Mouse (Mus musculus) kidney, embryonic 14.5 days (tissue): ENCODE measurements around the gene Bag2. TPM values are rescaled to one million over a fixed set of nuclear protein-coding genes. Genes with fewer than 3 reads are reported as not detected.

Experiments used
- ATAC-seq: fragments of 200-750 bp; cut with Nextera tagmentation; 2 replicates; pipeline ENCODE4 v1.8.0; 2017; ENCODE audit warnings: moderate number of reproducible peaks, mild to moderate bottlenecking, moderate TSS enrichment, moderate library complexity; ENCODE audit not compliant: low FRiP score, low TSS enrichment
- H3K27ac ChIP-seq: fragments of 300-500 bp; sonication (generic); 2 replicates; pipeline ENCODE4 v1.5.1; 2014; ENCODE audit warnings: low read depth, mild to moderate bottlenecking, low read length, moderate library complexity, mixed read lengths
- H3K27me3 ChIP-seq: fragments of 300-500 bp; sonication (generic); 2 replicates; pipeline ENCODE4 v1.6.1; 2014; ENCODE audit warnings: mild to moderate bottlenecking, low read length; ENCODE audit not compliant: control insufficient read depth, insufficient read depth
- H3K36me3 ChIP-seq: fragments of 300-500 bp; sonication (generic); 2 replicates; pipeline ENCODE4 v1.6.1; 2014; ENCODE audit warnings: low read length, mixed read lengths; ENCODE audit not compliant: control insufficient read depth, insufficient read depth
- H3K4me1 ChIP-seq: fragments of 300-500 bp; sonication (generic); 2 replicates; pipeline ENCODE4 v1.6.1; 2014; ENCODE audit warnings: low read length, mixed read lengths; ENCODE audit not compliant: control insufficient read depth, insufficient read depth
- H3K4me2 ChIP-seq: fragments of 300-500 bp; sonication (generic); replicated peaks from 2 replicates; pipeline ENCODE4 v1.6.1; 2014; ENCODE audit warnings: low read depth, mild to moderate bottlenecking, low read length
- H3K4me3 ChIP-seq: fragments of 300-500 bp; sonication (generic); 2 replicates; pipeline ENCODE4 v1.5.1; 2014; ENCODE audit warnings: mild to moderate bottlenecking, low read length
- H3K9ac ChIP-seq: fragments of 300-500 bp; sonication (generic); 2 replicates; pipeline ENCODE4 v1.6.1; 2014; ENCODE audit warnings: low read depth, mild to moderate bottlenecking, low read length, moderate library complexity
- H3K9me3 ChIP-seq: fragments of 300-500 bp; sonication (generic); 2 replicates; pipeline ENCODE4 v1.6.1; 2016; ENCODE audit warnings: low read length; ENCODE audit not compliant: control insufficient read depth
- WGBS: fragments of 180-500 bp; shearing (Covaris S2); extraction: QIAGEN DNeasy Blood & Tissue Kit; methylation state at CpG from one replicate; pipeline ENCODE4 v1.1.7; 2014; 5-methylcytosine and 5-hydroxymethylcytosine counted together
- polyA plus RNA-seq: library from polyadenylated mRNA; unstranded; fragments of >200 nt; fragmentation: Nextera tagmentation; extraction: Ambion mirVana; gene quantifications from 2 replicates; pipeline ENCODE4 v1.2.1, GENCODE M21; 2014

Gene Bag2
- polyA plus RNA-seq, 1 experiment from 2014 or later: 87.5 TPM

DNA sequence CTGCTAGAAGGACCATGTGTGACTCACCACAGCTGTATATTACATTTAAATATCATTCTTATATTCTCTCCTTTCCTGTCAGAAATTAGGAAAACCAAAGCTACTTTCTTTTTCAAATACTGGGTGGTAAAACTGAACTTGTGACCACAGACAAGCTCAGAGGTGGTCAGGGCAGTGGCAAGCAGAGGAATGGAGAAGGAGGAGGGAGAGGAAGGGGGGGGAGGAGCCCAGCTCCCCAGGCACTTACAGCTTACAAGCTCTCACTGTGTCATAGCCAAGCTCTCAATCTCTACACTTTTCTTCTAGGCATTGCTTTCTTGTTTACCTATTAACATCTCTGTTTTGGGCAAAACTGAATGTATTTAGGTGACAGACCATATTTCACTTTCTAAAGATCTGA is 11.2 kb upstream of the Bag2 start:
- Histone ChIP-seq H3K9me3 (no peaks in the 10 kb centered on the region), H3K4me2 (no peak overlapping the region), H3K27ac (no peak overlapping the region), H3K4me3 (no peak overlapping the region), H3K4me1 (no peaks in the 10 kb centered on the region), H3K9ac (no peak overlapping the region), H3K27me3 (no peaks in the 10 kb centered on the region), H3K36me3 (peaks cover 44% of the 10 kb centered on the region)
- 0 out of 2 replicates have a peak, but pooled peaks have one; percentile 35 for ATAC-seq

DNA sequence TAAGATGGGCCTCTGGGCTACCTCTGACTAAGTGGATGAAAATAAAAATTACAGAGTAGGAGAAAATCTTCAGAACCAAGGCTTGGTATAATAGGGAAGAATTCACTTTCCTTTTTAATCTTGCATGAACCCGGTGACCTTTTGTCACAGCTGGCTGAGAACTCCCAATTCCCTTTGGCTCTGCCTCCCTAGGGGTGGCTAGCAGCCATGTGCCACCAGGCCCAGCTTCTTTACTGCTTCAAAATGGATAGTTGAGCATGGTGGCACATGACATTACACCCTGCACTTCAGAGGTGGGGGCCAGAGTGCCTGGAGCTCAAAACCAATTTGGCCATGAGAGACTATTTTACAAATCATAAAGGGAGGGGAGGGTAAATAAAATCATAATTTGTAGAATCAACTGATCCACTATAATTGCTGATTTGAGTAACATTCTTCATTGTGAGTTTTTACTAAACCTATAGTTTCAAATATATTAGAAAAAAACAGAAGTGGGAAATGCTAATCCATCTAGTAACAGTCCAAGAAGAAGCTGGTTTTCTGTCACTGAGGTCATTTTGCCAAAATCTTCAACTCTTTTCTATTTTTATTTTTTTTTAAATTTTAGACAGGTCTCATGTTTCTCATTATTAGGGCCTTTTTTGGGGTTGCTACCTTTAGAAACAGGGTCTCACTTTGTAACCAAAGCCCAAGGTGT is 10.6 kb upstream of the Bag2 start:
- Histone ChIP-seq H3K9me3 (no peaks in the 10 kb centered on the region), H3K9ac (no peak overlapping the region), H3K36me3 (peaks cover 44% of the 10 kb centered on the region), H3K4me2 (no peak overlapping the region), H3K4me1 (no peaks in the 10 kb centered on the region), H3K27me3 (no peaks in the 10 kb centered on the region), H3K4me3 (no peak overlapping the region), H3K27ac (no peak overlapping the region)
- 91% methylated on average over 1 of the region's 1 CpGs for WGBS
- ATAC-seq: no peak

DNA sequence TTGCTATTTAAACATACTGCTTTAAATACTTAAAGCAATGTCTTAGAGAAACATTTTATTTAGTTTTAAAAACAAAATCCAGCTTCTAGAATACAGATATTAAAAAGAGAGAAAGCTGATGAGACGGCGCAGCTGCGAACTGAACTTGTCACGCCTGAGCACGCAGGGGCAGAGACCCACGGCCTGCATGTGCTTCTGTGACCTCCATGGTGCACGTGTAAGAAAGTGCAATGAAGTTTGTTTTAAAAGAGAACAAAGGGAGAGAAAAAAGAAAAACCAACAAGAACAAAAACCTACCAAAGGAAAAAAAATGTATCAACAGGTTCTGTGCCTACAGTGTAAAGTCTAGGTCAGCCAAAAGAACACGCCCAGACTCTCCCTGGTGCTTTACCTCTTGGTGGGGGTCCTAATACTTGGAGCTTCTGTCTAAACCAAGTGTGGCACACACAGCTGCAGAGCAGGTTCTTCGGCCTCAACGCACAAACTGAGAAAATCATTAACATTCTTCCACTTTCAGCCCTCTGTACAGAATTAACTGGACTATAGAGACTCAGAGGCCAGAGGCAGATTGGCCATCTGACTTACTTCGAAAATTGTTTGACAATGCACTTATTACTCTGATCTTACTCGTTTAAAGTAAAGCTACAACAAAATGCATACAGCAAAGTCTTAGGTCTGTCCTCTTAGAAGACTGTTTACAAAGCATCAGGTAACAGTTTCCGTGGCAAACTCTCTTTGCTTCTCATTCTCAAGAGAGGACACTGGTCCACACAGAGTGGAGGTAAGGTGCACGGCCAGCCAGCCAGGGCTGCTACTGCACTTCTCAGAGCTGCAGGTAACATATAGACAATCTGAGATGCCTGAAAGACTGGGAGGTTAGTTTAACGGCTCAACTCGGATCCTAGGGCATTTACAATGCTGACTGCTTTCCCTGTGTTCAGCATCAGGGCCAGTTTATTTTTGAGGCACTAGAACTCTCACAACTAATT is 9.2 kb upstream of the Bag2 start:
- Histone ChIP-seq H3K27ac (peak overlapping the region; percentile 47; the same call in 1 of the 2 replicates), H3K4me1 (no peaks in the 10 kb centered on the region), H3K9ac (no peak overlapping the region), H3K4me3 (no peak overlapping the region), H3K4me2 (no peak overlapping the region), H3K9me3 (no peaks in the 10 kb centered on the region), H3K27me3 (no peaks in the 10 kb centered on the region), H3K36me3 (peaks cover 45% of the 10 kb centered on the region)
- WGBS: 72% methylated on average over 16 of the region's 16 CpGs
- no peak for ATAC-seq

DNA sequence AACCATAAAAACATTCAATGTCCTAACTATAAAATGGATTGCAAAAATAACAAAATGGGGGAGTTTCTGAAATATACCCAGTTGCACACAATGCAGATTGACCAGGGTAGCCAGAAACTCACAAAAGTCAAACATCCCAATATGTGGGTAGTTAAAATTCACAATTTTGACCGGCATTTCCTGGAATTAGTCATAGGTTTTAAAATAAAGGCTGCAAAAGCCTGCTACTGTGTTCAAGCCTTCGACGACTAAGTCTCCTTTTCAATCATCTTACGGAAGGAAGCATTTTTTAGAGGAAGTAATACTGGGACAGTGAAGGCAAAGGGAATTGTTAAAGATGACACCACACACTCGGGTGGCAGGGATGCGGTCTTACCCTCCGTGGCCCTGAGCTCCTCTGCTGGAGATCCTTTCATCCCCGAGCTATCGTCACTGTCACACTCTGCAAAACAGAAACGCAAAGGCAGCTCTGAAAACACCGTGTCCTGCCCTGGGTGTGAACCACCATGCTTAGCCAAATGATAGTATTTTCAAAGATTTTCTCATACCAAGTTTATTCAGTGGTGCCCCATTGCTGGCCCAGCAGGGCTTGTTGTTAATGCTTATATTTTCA is 8.0 kb upstream of the Bag2 start:
- H3K4me1 ChIP-seq: no peaks in the 10 kb centered on the region
- no peak overlapping the region for H3K4me2 ChIP-seq
- H3K36me3 ChIP-seq: peaks cover 39% of the 10 kb centered on the region
- 91% methylated on average over 11 of the region's 11 CpGs for WGBS
- ATAC-seq: no peak
- no peaks in the 10 kb centered on the region for H3K27me3 ChIP-seq
- no peak overlapping the region for H3K9ac ChIP-seq
- no peak overlapping the region for H3K27ac ChIP-seq
- no peak overlapping the region for H3K4me3 ChIP-seq
- H3K9me3 ChIP-seq: no peaks in the 10 kb centered on the region

DNA sequence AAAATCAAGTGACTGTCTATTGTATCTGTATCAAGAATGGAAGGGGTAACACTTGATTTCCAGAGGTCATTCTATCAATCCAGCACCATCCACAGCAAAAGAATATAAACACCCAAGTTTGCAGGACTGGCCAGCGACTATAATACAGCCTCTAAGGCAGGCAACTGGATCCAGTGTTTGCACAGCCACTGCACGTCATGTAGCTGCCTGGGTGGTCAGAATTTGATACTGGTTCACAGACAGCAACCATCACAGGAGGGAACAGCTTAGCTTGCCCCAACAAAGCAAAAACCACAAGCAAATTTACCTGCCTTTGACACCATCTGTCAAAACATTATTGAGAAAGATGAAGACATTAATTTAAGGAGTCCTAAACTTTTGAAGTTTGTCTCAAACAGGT is 6.2 kb upstream of the Bag2 start:
- no peak overlapping the region for H3K4me2 ChIP-seq
- no peak overlapping the region for H3K9ac ChIP-seq
- no peak overlapping the region for H3K4me3 ChIP-seq
- no peaks in the 10 kb centered on the region for H3K27me3 ChIP-seq
- H3K9me3 ChIP-seq: no peaks in the 10 kb centered on the region
- WGBS: 30% methylated on average over 2 of the region's 2 CpGs
- ATAC-seq: peak; percentile 45
- peaks cover 28% of the 10 kb centered on the region; the same call in 1 of the 2 replicates for H3K36me3 ChIP-seq
- 0 out of 2 replicates have a peak overlapping the region, but pooled peaks have one; percentile 26 for H3K27ac ChIP-seq
- H3K4me1 ChIP-seq: no peaks in the 10 kb centered on the region

DNA sequence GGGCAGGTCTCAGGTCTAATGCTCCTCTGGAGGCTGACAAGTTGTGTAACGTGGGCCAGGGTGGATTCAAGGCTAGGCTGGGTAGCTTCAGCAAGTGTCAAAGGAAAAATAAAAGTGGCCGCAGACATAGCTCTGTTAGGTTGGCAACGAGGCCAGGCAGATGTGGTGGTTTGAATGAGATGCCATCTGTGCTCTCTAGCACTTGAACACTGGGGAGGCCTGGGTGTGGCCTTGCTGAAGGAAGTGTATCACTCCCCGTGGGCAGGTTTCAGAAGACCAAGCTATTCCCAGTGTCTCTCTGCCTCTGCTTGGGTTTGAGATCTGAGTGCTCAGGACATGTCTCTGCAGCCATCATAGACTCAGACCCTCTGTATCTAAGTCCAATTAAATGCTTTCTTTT is 893 bp upstream of the Bag2 start:
- Histone ChIP-seq H3K9ac (no peak overlapping the region), H3K4me2 (no peak overlapping the region), H3K4me3 (no peak overlapping the region), H3K4me1 (0 out of 2 replicates have a peak, but pooled peaks cover 7% of the 10 kb centered on the region), H3K27me3 (no peaks in the 10 kb centered on the region), H3K27ac (no peak overlapping the region), H3K36me3 (peaks cover 18% of the 10 kb centered on the region; the same call in 1 of the 2 replicates), H3K9me3 (no peaks in the 10 kb centered on the region)
- ATAC-seq: no peak
- 40% methylated on average over 4 of the region's 4 CpGs for WGBS

DNA sequence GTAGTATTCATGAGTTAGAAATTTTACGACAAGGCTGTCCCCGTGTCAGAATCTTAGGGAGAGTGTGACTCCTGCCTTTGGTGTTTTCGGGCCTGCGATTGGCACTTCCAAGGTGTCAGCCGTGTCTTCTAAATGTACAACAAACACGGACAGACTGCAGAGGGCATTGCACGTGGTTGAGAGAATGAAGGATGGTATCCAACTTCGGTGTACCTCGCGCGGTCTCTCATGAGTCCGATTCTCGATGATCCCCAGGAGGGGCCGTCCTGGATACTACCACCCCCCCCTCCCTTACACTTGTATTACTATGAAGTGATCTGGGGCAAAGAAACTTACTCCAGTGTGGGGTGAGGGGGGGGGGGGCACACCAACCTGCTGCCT is 572 bp downstream of the Bag2 start:
- 0 out of 2 replicates have a peak, but pooled peaks cover 7% of the 10 kb centered on the region for H3K4me1 ChIP-seq
- H3K36me3 ChIP-seq: peaks cover 11% of the 10 kb centered on the region; the same call in 1 of the 2 replicates
- H3K27me3 ChIP-seq: no peaks in the 10 kb centered on the region
- H3K9ac ChIP-seq: peak overlapping the region; percentile 89
- WGBS: 2% methylated on average over 14 of the region's 14 CpGs
- H3K4me2 ChIP-seq: peak overlapping the region; percentile 91
- no peaks in the 10 kb centered on the region for H3K9me3 ChIP-seq
- H3K4me3 ChIP-seq: peak overlapping the region; percentile 71
- peak; percentile 50 for ATAC-seq
- H3K27ac ChIP-seq: peak overlapping the region; percentile 71; the same call in 1 of the 2 replicates

DNA sequence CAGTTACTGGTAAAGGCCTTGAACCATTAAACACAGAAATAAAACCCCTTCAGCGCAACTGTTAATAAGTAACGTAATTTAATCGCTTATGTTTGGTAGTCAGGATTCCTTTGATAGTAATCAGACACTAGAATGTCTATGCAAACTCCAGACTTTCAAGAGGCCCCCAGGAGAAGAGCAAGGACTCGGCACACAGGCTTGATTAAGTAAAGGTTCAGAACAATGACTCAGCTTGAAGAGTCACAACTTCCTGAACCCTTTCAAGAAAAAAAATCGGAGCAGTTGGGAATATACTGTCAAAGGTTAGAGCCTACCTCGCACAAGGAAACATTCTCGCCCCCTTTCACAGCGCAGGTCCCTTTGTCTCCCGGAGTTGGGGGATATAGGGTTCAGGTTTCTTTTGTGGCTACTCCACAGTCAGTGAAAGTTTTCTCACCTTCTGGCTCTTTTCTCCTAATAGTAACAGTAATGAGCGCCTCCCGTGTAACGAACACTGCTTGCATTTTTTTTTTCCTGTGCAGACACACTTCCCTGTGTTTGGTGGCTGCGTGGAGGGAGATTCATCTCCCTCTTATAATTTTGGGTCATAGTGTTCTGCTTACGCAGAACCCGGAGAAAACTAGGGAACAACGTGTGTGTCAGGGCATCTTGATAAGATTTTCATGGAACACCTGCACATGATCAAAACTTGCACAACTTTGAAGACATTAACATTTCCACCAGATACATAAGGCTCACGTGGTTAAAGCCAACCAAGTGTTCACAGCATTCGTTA is 1.1 kb downstream of the Bag2 start:
- H3K27me3 ChIP-seq: no peaks in the 10 kb centered on the region
- ATAC-seq: 0 out of 2 replicates have a peak, but pooled peaks have one; percentile 6
- H3K9me3 ChIP-seq: no peaks in the 10 kb centered on the region
- peaks cover 6% of the 10 kb centered on the region; the same call in 1 of the 2 replicates for H3K36me3 ChIP-seq
- H3K4me3 ChIP-seq: peak overlapping the region; percentile 71
- H3K4me2 ChIP-seq: peak overlapping the region; percentile 91
- 14% methylated on average over 18 of the region's 18 CpGs for WGBS
- H3K9ac ChIP-seq: peak overlapping the region; percentile 89; the same call in 1 of the 2 replicates
- 0 out of 2 replicates have a peak, but pooled peaks cover 7% of the 10 kb centered on the region for H3K4me1 ChIP-seq
- H3K27ac ChIP-seq: peak overlapping the region; percentile 73; the same call in 1 of the 2 replicates
